Mouse (Mus musculus) CD4-positive naive resting alpha-beta T cell, adult 57 days (primary cell): ENCODE results near the gene Gm10665. TPM values are rescaled to one million over a fixed set of nuclear protein-coding genes. Genes with fewer than 3 reads are reported as not detected.

Source experiments
- total RNA-seq: library from RNA; stranded (reverse); gene quantifications from one replicate; pipeline ENCODE4 v1.2.4, GENCODE M21; 2023

Gene Gm10665
- total RNA-seq, result not detected

DNA sequence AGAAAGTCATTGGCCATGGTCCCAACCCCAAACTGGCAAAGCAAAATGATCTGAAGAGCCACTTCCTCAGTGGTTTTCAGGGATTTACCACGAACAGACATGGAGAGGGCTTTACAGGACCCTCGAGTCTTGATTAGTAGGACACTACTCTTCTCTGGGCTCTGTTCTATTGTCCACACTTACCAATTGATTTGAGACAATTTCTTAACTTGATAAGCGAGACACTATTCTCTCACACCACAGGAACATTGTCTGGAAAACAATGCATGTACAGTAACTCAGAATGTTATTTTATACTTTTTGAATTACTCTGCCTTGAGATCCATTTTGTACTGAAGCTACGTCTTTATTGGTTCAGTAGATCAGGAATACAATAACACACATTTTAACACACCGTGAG lies at the start of gene Gm10665:
TSS of gene Gm10665 (minus strand) at position 101 of the 400 bp plus-strand sequence.

DNA sequence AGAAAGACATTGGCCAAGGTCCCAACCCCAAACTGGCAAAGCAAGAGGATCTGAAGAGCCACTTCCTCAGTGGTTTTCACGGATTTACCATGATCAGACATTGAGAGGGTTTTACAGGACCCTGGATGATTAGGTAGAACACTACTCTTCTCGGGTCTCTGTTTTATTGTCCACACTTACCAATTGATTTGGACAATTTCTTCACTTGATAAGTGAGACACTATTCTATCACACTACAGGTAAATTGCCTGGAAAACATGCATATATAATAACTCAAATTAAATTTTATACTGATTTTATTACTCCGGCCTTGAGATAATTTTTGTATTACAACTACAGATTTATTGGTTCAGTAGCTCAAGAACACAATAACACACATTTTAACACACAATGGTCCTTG lies 35.7 kb upstream of the Gm10665 start, which contains the start of gene Vmn1r151:
TSS of gene Vmn1r151 (minus strand) at position 101 of the 400 bp plus-strand sequence.

DNA sequence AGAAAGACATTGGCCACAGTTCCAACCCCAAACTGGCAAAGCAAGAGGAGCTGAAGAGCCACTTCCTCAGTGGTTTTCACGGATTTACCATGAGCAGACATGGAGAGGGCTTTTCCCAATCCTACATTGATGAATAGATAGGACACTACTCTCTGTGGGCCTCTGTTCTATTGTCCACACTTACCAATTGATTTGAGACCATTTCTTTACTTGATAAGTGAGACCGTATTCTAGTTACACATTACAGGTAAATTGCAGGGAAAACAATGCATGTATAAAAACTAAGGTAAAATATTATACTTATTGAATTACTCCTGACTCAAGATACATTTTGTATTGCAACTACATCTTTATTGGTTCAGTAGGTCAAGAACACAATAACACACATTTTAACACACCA lies 25.7 kb downstream of the Gm10665 start, which contains the start of gene Vmn1r149:
TSS of gene Vmn1r149 (minus strand) at position 101 of the 400 bp plus-strand sequence.

DNA sequence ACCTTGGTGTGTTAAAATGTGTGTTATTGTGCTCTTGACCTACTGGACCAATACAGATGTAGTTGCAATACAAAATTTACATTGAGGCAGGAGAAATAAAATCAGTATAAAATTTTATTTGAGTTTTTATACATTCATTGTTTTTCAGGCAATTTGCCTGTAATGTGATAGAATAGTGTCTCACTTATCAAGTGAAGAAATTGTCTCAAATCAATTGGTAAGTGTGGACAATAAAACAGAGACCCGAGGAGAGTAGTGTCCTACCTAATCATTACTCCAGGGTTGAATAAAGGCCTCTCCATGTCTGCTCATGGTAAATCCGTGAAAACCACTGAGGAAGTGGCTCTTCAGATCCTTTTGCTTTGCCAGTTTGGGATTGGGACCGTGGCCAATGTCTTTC lies 50.6 kb downstream of the Gm10665 start, which contains the start of gene Vmn1r148:
TSS of gene Vmn1r148 (plus strand) at position 301 of the 400 bp plus-strand sequence.

Other genes starting within 250 kb of the Gm10665 start
- not detected for gene Gm8453, start 234.6 kb downstream of the Gm10665 start, total RNA-seq
- gene Gm4187, start 134.4 kb downstream of the Gm10665 start, total RNA-seq, result not detected
- not detected for gene Gm8660, start 93.0 kb downstream of the Gm10665 start, total RNA-seq
- gene Vmn1r148, start 50.5 kb downstream of the Gm10665 start, total RNA-seq, result not detected
- gene Vmn1r149, start 25.8 kb downstream of the Gm10665 start, total RNA-seq, result not detected
- gene Vmn1r151, start 35.6 kb upstream of the Gm10665 start, total RNA-seq, result not detected
- gene Vmn1r152, start 58.9 kb upstream of the Gm10665 start, total RNA-seq, result not detected
- not detected for gene Gm8677, start 70.8 kb upstream of the Gm10665 start, total RNA-seq
- not detected for gene Gm4201, start 101.3 kb upstream of the Gm10665 start, total RNA-seq
- gene Gm4565, start 124.1 kb upstream of the Gm10665 start, total RNA-seq, result not detected
- not detected for gene Vmn1r155, start 193.9 kb upstream of the Gm10665 start, total RNA-seq
- not detected for gene Gm8693, start 228.2 kb upstream of the Gm10665 start, total RNA-seq